Mouse (Mus musculus) limb, embryonic 15.5 days (tissue): ENCODE data around the gene Pou6f2. TPM values are rescaled to one million over a fixed set of nuclear protein-coding genes. Genes with fewer than 3 reads are reported as not detected.

Source experiments
- ATAC-seq: fragments of 200-750 bp; cut with Nextera tagmentation; 2 replicates; pipeline ENCODE4 v1.8.0; 2017; ENCODE audit warnings: low read depth, moderate TSS enrichment; ENCODE audit not compliant: insufficient number of reproducible peaks, low FRiP score, low TSS enrichment
- H3K27ac ChIP-seq: fragments of 300-500 bp; sonication (generic); 2 replicates; pipeline ENCODE4 v1.5.1; 2015; ENCODE audit warnings: moderate library complexity, mild to moderate bottlenecking, inconsistent platforms
- H3K27me3 ChIP-seq: fragments of 300-500 bp; sonication (generic); 2 replicates; pipeline ENCODE4 v1.6.1; 2015; ENCODE audit warnings: inconsistent platforms
- H3K36me3 ChIP-seq: fragments of 300-500 bp; sonication (generic); 2 replicates; pipeline ENCODE4 v1.6.1; 2015; ENCODE audit warnings: inconsistent platforms
- H3K4me1 ChIP-seq: fragments of 300-500 bp; sonication (generic); 2 replicates; pipeline ENCODE4 v1.6.1; 2015; ENCODE audit warnings: inconsistent platforms
- H3K4me2 ChIP-seq: fragments of 300-500 bp; sonication (generic); 2 replicates; pipeline ENCODE4 v1.6.1; 2015; ENCODE audit warnings: mild to moderate bottlenecking, inconsistent platforms
- H3K4me3 ChIP-seq: fragments of 300-500 bp; sonication (generic); 2 replicates; pipeline ENCODE4 v1.5.1; 2015; ENCODE audit warnings: mild to moderate bottlenecking, inconsistent platforms
- H3K9ac ChIP-seq: fragments of 300-500 bp; sonication (generic); 2 replicates; pipeline ENCODE4 v1.6.1; 2015; ENCODE audit warnings: inconsistent platforms
- H3K9me3 ChIP-seq: fragments of 300-500 bp; sonication (generic); 2 replicates; pipeline ENCODE4 v1.6.1; 2016; ENCODE audit warnings: inconsistent platforms
- WGBS: fragments of 180-500 bp; shearing (Covaris S2); methylation state at CpG from one replicate; pipeline ENCODE4 v1.1.7; 2015; 5-methylcytosine and 5-hydroxymethylcytosine counted together
- polyA plus RNA-seq: library from polyadenylated mRNA; unstranded; fragments of >200 nt; fragmentation: Nextera tagmentation; extraction: Ambion mirVana; gene quantifications from 2 replicates; pipeline ENCODE4 v1.2.1, GENCODE M21; 2015

The Pou6f2 gene
- polyA plus RNA-seq, 1 experiment from 2014 or later: 0.19 TPM

DNA sequence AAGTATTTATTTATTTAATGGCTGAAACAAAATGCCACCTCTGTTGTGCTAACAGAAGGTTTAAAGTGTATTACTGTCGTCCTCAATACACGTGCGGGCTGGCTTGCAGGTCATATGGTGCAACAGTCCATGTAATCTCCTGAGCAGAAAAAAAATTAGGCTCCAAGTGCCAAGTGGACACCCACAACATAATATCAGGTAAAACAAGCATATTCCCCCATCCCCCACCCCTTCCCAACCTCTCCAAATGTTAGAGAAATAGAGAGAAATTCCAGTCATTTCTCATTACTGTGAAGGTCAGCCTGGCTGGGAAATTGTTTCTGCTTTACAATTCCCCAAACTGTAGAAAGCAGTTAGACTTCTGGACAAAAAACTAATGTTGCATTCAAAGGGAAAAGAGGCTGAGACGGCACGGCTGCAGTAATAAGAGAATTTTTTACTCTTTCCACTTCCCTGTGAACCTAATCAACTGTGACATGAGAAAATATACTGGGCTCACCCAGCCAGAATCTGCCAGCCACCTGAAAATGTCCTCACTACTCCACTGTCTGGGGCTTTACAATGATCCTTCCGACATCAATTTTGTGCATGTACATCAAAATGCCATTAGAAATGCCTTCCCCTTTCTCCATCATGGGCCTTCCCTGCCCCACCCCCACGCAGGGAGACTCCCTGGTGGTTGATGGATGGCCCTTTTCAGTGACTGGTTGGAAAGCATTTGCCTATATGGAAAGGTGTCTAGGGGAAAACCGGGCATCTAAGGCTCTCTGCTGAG lies 192.8 kb downstream of the Pou6f2 start:
- no peak for ATAC-seq
- WGBS: 43% methylated on average over 8 of the region's 8 CpGs
- H3K4me2 ChIP-seq: no peak overlapping the region

GRCm38 (mm10) chr13:18174003-18174402 lies 223.5 kb downstream of the Pou6f2 start:
- Histone ChIP-seq H3K9ac (no peak overlapping the region), H3K36me3 (no peaks in the 10 kb centered on the region), H3K4me2 (no peak overlapping the region), H3K9me3 (no peaks in the 10 kb centered on the region), H3K4me1 (peaks cover 3% of the 10 kb centered on the region; the same call in 1 of the 2 replicates), H3K27ac (no peak overlapping the region), H3K27me3 (no peaks in the 10 kb centered on the region), H3K4me3 (no peak overlapping the region)
- ATAC-seq: no peak
- 47% methylated on average over 3 of the region's 3 CpGs for WGBS

More for the DNA sequence above, 192.8 kb downstream of the Pou6f2 start:
- no peak overlapping the region for H3K4me3 ChIP-seq
- H3K36me3 ChIP-seq: no peaks in the 10 kb centered on the region
- H3K4me1 ChIP-seq: no peaks in the 10 kb centered on the region
- H3K27ac ChIP-seq: no peak overlapping the region
- no peaks in the 10 kb centered on the region for H3K9me3 ChIP-seq
- no peak overlapping the region for H3K9ac ChIP-seq
- no peaks in the 10 kb centered on the region for H3K27me3 ChIP-seq

DNA sequence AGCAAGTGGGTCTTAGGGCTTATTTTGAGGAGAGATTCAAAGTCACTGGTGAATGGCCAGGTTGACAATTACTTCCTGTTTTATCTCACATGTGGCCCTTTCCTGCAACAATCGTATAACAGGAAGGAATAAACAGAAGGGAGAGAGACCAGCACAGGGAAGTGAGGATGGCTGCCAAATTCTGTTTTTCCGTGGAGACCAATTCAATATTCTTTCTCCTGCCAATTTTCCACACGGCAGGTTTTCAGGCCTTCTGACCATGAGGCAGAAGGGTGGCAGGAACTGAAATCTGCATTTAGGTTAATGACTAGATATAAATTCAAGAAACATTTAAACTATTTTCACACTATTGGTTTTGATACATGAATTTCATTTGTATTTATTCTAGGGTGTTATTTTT lies 224.5 kb downstream of the Pou6f2 start:
- no peak overlapping the region for H3K4me2 ChIP-seq
- 30% methylated on average over 3 of the region's 3 CpGs for WGBS
- peaks cover 3% of the 10 kb centered on the region; the same call in 1 of the 2 replicates for H3K4me1 ChIP-seq
- no peaks in the 10 kb centered on the region for H3K27me3 ChIP-seq
- H3K4me3 ChIP-seq: no peak overlapping the region
- H3K9ac ChIP-seq: no peak overlapping the region
- H3K27ac ChIP-seq: no peak overlapping the region
- H3K9me3 ChIP-seq: no peaks in the 10 kb centered on the region
- H3K36me3 ChIP-seq: no peaks in the 10 kb centered on the region
- no peak for ATAC-seq

- Histone ChIP-seq H3K4me3 (no peak overlapping the region), H3K27me3 (no peaks in the 10 kb centered on the region), H3K9me3 (no peaks in the 10 kb centered on the region), H3K27ac (no peak overlapping the region), H3K9ac (no peak overlapping the region), H3K4me1 (peaks cover 3% of the 10 kb centered on the region; the same call in 1 of the 2 replicates), H3K4me2 (no peak overlapping the region), H3K36me3 (no peaks in the 10 kb centered on the region)
- WGBS: 45% methylated on average over 9 of the region's 9 CpGs
- ATAC-seq: no peak
These were observed 225.2 kb downstream of the Pou6f2 start for GRCm38 (mm10) chr13:18172334-18172733.

DNA sequence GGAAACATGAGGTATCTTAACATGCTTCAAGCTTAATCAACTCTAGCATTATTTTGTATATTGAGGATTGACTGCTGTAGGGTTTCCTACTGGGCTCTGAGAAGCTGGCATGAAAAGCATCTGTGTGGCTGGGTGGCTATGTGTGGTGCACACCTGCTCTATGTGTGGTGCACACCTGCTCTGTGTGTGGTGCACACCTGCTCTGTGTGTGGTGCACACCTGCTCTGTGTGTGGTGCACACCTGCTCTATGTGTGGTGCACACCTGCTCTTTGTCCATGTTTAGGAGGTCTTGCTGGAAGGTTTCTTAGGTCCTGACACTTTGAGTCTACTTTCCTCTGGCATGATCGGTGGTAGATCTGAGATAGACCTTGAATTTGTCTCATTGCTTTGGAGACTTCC lies 233.3 kb downstream of the Pou6f2 start:
- H3K4me1 ChIP-seq: no peaks in the 10 kb centered on the region
- no peak overlapping the region for H3K27ac ChIP-seq
- H3K36me3 ChIP-seq: no peaks in the 10 kb centered on the region
- no peak for ATAC-seq
- no peaks in the 10 kb centered on the region for H3K9me3 ChIP-seq
- H3K9ac ChIP-seq: no peak overlapping the region
- no peaks in the 10 kb centered on the region for H3K27me3 ChIP-seq
- H3K4me2 ChIP-seq: no peak overlapping the region
- WGBS: 94% methylated on average over 1 of the region's 1 CpGs
- H3K4me3 ChIP-seq: no peak overlapping the region

DNA sequence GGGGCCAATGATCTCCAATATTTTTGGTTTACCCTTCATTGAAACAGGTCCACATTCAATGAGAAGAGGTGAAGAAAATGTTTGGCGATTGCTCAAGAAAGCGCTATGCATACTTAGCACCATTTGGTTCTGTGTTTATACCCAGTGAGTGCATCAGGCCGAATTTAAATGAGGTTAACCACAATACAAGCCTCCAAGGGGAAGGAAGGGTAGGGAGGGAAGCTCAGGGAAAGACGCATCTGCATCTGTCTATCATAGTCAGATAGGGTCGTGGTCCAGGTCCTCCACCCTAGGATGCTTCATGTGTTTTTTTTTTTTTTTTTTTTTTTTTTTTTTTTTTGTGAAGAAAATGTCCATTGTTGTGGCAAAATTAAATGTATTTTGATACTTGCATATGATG lies 236.9 kb downstream of the Pou6f2 start:
- Histone ChIP-seq H3K36me3 (no peaks in the 10 kb centered on the region), H3K4me1 (no peaks in the 10 kb centered on the region), H3K27ac (no peak overlapping the region), H3K9me3 (no peaks in the 10 kb centered on the region), H3K4me2 (no peak overlapping the region), H3K4me3 (no peak overlapping the region), H3K27me3 (no peaks in the 10 kb centered on the region), H3K9ac (no peak overlapping the region)
- WGBS: 76% methylated on average over 5 of the region's 5 CpGs
- ATAC-seq: no peak

GRCm38 (mm10) chr13:18153949-18154582 lies 243.4 kb downstream of the Pou6f2 start:
- no peaks in the 10 kb centered on the region for H3K27me3 ChIP-seq
- H3K27ac ChIP-seq: no peak overlapping the region
- 79% methylated on average over 6 of the region's 6 CpGs for WGBS
- no peaks in the 10 kb centered on the region for H3K4me1 ChIP-seq
- H3K36me3 ChIP-seq: no peaks in the 10 kb centered on the region
- H3K4me3 ChIP-seq: no peak overlapping the region
- H3K9me3 ChIP-seq: no peaks in the 10 kb centered on the region
- no peak for ATAC-seq
- no peak overlapping the region for H3K9ac ChIP-seq
- no peak overlapping the region for H3K4me2 ChIP-seq

DNA sequence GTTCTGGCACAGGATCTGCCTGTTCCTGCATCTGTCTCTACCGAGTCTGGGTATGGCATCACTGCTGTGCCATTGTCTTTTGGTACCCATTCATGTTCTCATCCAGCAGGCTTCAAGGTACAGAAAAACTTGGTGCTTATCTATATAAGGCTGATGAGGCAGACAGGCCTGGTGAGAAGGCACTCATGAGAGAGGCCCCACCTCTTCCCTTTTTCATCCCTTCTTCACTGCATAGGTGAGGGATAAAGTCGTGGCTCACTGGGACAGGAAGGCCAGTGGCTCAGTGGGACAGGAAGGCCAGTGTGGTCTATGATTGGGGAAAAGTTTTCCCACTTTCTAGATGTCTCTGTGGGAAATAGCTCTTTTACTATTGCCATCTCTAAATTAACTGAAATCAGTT lies 263.8 kb downstream of the Pou6f2 start:
- H3K4me1 ChIP-seq: no peaks in the 10 kb centered on the region
- H3K27ac ChIP-seq: no peak overlapping the region
- no peak overlapping the region for H3K4me3 ChIP-seq
- H3K9me3 ChIP-seq: no peaks in the 10 kb centered on the region
- H3K27me3 ChIP-seq: no peaks in the 10 kb centered on the region
- H3K36me3 ChIP-seq: no peaks in the 10 kb centered on the region
- ATAC-seq: no peak
- no peak overlapping the region for H3K9ac ChIP-seq
- H3K4me2 ChIP-seq: no peak overlapping the region
- 56% methylated on average over 2 of the region's 2 CpGs for WGBS

DNA sequence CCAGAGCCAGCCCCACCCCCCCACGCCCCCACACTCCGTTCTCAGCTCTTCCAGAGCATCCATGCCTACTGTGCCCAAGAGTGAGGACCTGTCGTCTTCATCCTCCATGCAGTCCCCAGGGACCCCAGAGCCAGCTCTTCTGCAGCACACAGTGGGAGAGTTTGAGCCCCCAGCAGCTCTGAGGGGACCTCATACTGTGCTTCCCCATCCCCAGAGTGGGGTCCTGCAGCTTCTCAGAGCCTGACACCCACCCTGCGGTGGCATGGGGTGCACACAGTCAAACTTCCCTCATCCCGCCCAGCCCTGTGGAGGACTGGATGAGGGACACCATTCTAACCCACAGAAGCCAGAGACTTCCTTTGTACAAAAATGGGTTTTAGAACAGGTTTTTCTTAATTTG lies 264.3 kb downstream of the Pou6f2 start:
- Histone ChIP-seq H3K27me3 (no peaks in the 10 kb centered on the region), H3K36me3 (no peaks in the 10 kb centered on the region), H3K9ac (no peak overlapping the region), H3K9me3 (no peaks in the 10 kb centered on the region), H3K4me1 (no peaks in the 10 kb centered on the region), H3K4me2 (no peak overlapping the region), H3K27ac (no peak overlapping the region), H3K4me3 (no peak overlapping the region)
- ATAC-seq: no peak
- WGBS: 75% methylated on average over 5 of the region's 5 CpGs

- Histone ChIP-seq H3K4me2 (no peak overlapping the region), H3K36me3 (no peaks in the 10 kb centered on the region), H3K4me1 (no peaks in the 10 kb centered on the region), H3K9me3 (no peaks in the 10 kb centered on the region), H3K27me3 (no peaks in the 10 kb centered on the region), H3K9ac (no peak overlapping the region), H3K4me3 (no peak overlapping the region), H3K27ac (no peak overlapping the region)
- no peak for ATAC-seq
These were observed 266.2 kb downstream of the Pou6f2 start for GRCm38 (mm10) chr13:18131324-18131723.

GRCm38 (mm10) chr13:18129697-18130096 lies 267.8 kb downstream of the Pou6f2 start:
- no peaks in the 10 kb centered on the region for H3K36me3 ChIP-seq
- H3K27me3 ChIP-seq: no peaks in the 10 kb centered on the region
- H3K27ac ChIP-seq: no peak overlapping the region
- no peak overlapping the region for H3K9ac ChIP-seq
- no peak overlapping the region for H3K4me2 ChIP-seq
- no peaks in the 10 kb centered on the region for H3K9me3 ChIP-seq
- 35% methylated on average over 5 of the region's 5 CpGs for WGBS
- no peak for ATAC-seq
- H3K4me3 ChIP-seq: no peak overlapping the region
- H3K4me1 ChIP-seq: peaks cover 5% of the 10 kb centered on the region

- no peak overlapping the region for H3K4me3 ChIP-seq
- no peaks in the 10 kb centered on the region for H3K27me3 ChIP-seq
- H3K9ac ChIP-seq: no peak overlapping the region
- no peaks in the 10 kb centered on the region for H3K36me3 ChIP-seq
- ATAC-seq: no peak
- H3K27ac ChIP-seq: no peak overlapping the region
- H3K9me3 ChIP-seq: no peaks in the 10 kb centered on the region
- no peak overlapping the region for H3K4me2 ChIP-seq
- WGBS: 81% methylated on average over 11 of the region's 11 CpGs
- peaks cover 5% of the 10 kb centered on the region for H3K4me1 ChIP-seq
These were observed 268.7 kb downstream of the Pou6f2 start for GRCm38 (mm10) chr13:18128826-18129225.
